8 mouse cellular contexts compared by ENCODE assay signal in genomic region chr7:73541412-73542130, GRCm38 (mm10). TPM values are rescaled to one million over a fixed set of nuclear protein-coding genes. Genes with fewer than 3 reads are reported as not detected.
A peak's percentile ranks its signal among the peaks of the same experiment; 100 is the strongest.
DNase-seq lines count a peak whose midpoint lies in the region; ATAC-seq lines count a peak whose summit lies in the region.

Gene Chd2 (minus strand): TSS chr7:73541830.

- no peak for DNase-seq in cerebellum, adult 11 months
- DNase-seq in cerebellum, adult 9-10 months = peak; percentile 69
- peak in 1 of 2 experiments; percentile 72 for DNase-seq in frontal cortex, adult 2 months (ENCODE audit: extremely low spot score in 1 of 2, low spot score in 1 of 2)
- peak; percentile 80 for DNase-seq in hindbrain, embryonic 10.5 days (ENCODE audit: low spot score)
- DNase-seq in layer of hippocampus, postnatal 25 days (ENCODE audit: extremely low spot score in 1 of 2, low spot score in 1 of 2) = peak; percentile 47 to 52
- peak; percentile 77 for DNase-seq in lung, postnatal 36 days
- peak; percentile 46 for DNase-seq in retina, postnatal 7 days (ENCODE audit: low read depth, low spot score)

- H3K36me3 ChIP-seq in hindbrain, embryonic 10.5 days = peaks cover 45% of the 10 kb centered on the region

- peak within 1 kb of the TSS; percentile 98 for H3K27ac ChIP-seq in hindbrain, embryonic 10.5 days

- ATAC-seq in cerebellum, adult (ENCODE audit: insufficient number of reproducible peaks, low FRiP score, low TSS enrichment) = peak; percentile 54; the same call in 1 of the 2 replicates

- H3K27me3 ChIP-seq in hindbrain, embryonic 10.5 days (ENCODE audit: insufficient read depth, poor library complexity, severe bottlenecking) = no peaks in the 10 kb centered on the region

- H3K4me1 ChIP-seq in hindbrain, embryonic 10.5 days (replicated peaks) = peaks cover 14% of the 10 kb centered on the region

- 0% methylated on average over 15 of the region's 15 CpGs for WGBS in hindbrain, embryonic 10.5 days

- H3K4me3 ChIP-seq in hindbrain, embryonic 10.5 days = peak within 1 kb of the TSS; percentile 76

- no peaks in the 10 kb centered on the region for H3K9me3 ChIP-seq in hindbrain, embryonic 10.5 days

RNA-seq across cellular contexts. Expression of gene Chd2, which starts in this region (rescaled TPM):
- 34.3 and 37.0 TPM in 2 replicates for polyA plus RNA-seq in frontal cortex, adult 2 months (2012; rRNA removed)
- polyA plus RNA-seq in hindbrain, embryonic 10.5 days (2016; fragmentation: Nextera tagmentation; extraction: Ambion mirVana) = 37.1 and 38.9 TPM in 2 replicates
- total RNA-seq in layer of hippocampus, postnatal 25 days (2021) = 10 to 100 TPM; 44.2 to 53.1 TPM
